Mouse (Mus musculus) kidney, adult 9 months (tissue): ENCODE measurements around the gene Cadps.

Source experiments
- DNase-seq: peaks from one replicate; pipeline ENCODE4 v3.0.0; 2022

The Cadps gene

GRCm38 (mm10) chr14:12377883-12378282 lies 445.0 kb downstream of the Cadps start:
- DNase-seq: no peak

GRCm38 (mm10) chr14:12377289-12377688 lies 445.6 kb downstream of the Cadps start:
- no peak for DNase-seq

DNA sequence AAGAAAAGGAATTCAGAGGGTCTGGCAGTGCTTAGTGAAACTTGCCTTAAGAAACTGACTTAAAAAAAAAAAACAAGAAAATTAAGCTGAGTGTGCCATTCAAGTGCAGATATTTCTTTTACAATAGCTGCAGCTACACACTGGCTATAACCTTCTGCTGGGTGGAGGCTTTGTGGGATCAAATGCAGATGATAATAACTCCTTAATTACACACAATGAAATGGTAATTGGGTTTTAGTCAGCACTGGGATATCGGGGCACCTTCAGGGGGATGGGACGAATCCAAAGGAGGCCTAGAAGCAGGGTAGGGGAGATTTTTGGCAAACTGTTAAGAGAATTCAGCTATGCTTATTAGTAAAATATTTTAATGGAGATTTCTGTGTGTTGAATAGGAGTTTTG lies 447.4 kb downstream of the Cadps start:
- no peak for DNase-seq

DNA sequence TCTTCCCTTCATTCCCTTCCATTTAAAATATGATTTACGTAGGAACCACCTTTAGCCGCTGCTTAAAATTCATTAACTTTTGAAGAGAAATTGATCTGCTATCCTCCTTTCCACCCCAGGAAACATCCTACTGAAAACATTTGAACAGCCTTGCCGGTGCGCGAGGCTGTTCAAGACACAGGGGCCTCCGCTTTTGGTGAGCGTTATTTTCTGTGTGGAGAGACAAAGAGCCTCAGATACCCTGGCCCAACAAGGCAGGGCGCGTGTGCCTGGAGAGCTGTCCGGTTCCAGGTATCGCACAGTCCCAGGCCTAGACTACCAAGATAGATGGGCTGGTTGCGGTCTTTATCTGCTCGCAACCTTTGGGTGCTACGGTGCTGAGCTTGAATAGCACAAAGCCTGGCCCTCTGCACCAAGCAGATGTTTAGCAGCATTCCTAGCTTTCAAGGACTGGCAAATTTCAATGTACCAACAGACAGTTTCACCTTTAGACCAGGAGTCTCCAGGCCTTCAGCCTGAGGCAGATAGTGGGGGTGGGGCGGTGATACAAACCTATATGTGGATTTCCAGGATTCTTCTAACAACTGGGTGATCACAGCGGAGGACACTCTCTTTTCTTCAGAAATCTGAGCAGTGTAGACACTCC lies 472.5 kb downstream of the Cadps start:
- no peak for DNase-seq

DNA sequence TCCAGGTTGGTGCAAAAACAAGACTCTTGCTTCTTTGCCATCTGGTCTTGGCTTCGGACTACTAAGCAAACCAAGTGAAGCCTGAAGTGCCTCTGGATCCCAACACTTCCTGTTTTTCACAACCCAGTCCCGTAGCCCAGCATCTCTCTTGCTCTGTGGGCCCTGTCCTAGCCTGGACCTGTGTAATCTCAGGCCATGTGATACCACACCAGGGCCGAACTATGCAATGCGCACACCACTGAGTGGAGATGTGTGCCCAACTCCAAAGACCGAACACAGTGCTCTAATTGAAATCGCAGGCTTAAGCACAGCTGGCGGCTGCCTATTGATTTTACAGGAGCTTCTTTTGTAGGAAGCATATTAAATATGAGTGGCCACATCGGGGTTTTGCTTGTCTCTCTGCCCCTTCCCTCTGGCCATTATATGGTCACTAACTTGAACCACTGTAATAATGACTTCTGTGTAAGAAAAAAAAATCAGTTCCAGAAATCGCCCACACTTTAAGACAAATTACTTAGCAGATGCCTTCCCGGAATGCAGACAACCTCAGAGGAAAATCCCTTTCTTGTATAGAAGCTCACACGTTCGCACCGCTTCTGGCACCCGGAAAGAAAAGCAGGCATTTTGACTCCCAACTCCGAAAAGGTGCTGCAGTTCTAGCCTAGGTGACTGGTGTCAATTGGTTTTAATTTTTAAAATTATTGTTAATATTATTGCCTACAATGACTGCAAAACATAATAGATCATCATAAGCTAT lies 473.4 kb downstream of the Cadps start:
- no peak for DNase-seq

DNA sequence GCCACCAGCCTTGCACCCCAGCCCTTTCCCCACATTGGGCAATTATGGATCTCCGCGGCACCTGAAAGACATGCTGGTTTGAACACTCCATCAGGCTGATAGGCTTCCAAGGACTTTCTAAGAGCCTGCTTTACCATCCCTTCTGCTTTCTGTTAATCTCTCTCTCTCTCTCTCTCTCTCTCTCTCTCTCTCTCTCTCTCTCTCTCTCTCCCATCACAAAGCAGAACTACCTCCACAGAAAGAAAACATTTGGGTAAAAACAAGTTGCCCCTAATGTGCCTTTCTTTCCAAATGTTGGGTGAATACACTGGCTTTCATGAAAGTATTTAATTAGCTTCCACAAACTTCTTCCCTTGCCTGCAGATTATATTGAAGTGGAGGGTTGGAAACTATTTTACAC lies 474.8 kb downstream of the Cadps start, which contains the start of gene Fezf2:
Gene Fezf2, minus strand, starts transcription at position 101 of the 400 bp plus-strand sequence.
- DNase-seq: no peak

DNA sequence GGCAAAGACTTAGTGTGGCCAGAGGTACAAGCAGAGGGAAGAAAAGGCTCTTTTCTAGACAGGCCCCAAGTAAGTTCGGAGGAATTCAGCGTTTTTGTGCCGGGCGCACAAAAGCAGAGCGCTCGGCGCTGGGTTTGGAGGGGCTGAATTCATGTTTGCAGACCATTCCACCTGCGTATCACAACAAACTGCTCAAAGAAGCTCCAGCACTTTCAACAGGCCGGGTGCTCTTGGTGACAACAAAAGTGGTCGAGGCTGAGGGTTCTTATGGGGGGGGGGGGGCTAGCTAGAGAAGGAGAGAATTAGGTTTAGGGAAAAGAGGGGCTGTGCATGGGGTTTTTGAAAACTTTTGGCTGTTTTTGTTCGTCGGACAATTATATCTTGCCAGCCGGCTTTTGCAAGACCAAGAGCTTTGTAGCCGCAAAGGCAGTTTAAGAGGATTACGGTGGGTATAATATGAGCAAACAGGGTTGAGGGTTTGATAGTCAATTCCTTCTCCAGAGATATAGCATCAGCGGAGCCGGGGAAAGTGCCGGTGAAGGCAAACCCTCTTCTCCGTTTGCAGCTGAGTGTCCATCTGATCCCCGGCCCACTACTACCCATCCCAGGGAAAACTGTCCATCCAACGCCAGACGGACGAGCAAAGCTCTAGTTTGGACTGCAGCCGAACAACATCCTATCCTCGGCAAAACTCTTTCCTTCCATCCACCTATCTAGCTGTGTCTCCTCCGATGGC lies 475.8 kb downstream of the Cadps start:
- no peak for DNase-seq

- DNase-seq: no peak
These were observed 476.6 kb downstream of the Cadps start for GRCm38 (mm10) chr14:12346011-12346864.

DNA sequence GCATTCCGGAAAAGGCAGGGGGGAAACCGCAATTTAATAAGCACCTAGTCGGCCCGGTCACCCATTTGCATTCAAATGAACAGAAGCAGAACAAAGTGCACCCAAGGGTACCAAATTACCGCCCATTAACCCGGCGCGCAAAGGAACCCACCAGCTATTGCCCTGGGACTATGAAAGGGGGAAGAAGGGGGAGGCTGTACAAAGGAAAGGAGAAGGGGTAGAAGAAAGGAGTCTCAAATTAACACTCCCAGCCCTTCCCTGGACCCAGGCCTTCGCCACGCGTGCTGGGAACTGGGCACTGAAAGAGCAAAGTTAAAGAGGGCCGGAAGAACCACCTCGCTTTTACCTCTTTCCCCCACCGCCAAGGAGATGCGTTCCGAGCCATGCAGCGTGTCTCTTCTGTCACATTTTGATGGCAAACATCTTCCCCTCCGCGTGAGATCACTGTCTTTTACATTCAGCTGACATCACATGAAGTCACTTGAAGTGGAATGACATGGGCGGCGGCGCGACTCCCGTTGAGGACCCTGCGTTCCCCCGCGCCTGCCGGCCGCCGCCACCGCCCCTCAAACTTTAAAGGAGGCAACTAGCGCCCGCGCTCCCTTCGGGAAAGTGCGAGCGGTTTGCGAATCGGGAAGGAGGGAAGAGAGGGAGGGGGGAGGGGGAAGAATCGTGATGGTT lies 477.5 kb downstream of the Cadps start:
- DNase-seq: no peak

- DNase-seq: no peak
These were observed 478.1 kb downstream of the Cadps start for GRCm38 (mm10) chr14:12344746-12345240.

- DNase-seq: peak; percentile 52
These were observed 478.7 kb downstream of the Cadps start for GRCm38 (mm10) chr14:12344061-12344745.

DNA sequence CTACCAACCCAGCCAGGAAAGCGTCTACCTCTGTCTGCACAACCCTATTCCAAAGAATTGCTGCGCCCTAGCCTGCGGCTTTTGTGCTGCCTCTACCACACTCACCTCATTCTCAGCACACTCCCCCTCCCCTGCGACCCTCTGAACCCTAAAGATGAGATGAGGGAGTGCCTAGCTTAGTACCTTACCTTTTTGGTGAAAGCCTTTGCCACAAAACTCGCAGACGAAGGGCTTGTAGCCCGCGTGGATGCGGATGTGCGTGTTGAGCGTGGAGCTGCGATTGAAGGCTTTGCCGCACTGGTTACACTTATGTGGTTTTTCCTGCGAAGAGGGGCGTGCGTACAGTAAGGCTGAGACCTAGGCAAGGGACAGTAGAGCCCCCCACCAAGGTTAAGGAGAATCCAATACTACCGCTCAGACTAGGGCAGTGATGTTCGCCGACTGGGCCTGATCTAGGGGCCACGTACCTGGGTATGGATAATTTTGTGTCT lies 479.4 kb downstream of the Cadps start:
- no peak for DNase-seq

- DNase-seq: no peak
These were observed 480.3 kb downstream of the Cadps start for GRCm38 (mm10) chr14:12342458-12343131.

GRCm38 (mm10) chr14:12341789-12342457 lies 481.0 kb downstream of the Cadps start:
- DNase-seq: no peak

DNA sequence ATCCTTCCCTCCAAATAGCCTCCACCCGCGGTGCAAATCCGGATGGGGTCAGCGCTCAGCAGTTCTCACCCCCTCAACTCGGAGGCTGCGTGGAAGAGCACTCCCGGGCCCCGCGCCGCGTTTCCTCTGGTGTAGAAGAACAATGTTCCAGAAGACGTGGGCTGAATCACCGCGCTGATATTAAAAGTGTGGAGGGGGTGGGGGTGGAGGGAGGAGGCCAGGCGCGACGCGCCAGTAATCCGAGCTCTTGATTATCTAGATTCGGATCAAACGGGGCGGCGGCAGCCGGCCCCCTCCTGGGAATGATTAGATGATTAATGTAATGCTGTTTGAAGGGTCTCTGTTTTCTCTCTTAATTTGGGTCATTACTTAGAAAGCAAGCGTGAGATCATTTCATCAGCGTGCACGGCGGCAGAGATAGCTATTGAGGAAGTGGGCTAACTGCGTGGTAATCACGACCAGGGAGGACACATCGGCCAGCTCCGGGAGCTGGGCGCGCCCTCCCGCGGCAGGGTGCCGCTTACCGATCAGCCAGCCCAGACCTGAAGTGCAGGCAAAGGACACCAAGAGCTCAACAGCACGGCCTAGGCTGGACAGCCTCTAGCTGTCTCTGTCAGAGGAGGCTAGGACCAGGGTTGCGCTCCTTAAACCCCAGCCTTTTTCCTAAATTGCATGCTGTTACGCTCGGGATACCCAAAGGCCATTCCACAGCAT lies 481.6 kb downstream of the Cadps start:
- DNase-seq: no peak

DNA sequence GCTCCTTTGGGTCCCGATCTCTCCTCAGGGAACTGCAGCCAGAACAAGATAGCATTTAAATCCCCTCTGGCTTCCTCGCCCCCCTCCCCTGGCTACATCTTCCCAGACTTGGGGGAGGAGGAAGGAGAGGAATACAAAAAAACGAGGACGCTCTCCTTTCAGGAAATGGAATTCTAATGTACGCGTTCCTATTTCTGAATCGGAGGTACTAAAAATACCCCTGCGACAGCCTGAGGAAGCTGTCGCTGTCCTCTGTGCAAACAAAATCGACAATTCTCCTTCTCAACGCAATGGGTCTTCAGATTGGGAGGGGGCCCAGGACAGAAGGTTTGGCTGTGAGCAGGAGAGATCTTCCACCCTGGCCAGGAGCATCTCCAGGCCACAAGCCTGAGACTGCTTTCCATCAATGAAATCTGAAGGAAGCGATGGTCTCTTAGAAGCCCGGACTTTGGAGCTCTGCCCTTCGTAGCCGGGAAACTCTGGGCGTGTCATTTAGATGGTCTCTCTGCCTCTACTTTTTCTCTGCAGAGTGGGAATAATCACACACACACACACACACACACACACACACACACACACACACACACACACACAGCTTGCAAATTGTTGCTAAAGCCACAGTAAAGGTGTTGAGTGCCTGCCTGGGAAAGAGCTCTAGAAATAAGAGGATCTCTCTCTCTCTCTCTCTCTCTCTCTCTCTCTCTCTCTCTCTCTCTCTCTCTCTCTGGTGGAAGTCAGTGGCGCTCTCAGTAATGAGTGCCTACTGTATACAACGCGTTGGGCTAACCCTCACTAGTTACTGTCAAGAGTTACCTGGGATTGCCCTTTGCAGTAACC lies 482.4 kb downstream of the Cadps start:
- DNase-seq: no peak

DNA sequence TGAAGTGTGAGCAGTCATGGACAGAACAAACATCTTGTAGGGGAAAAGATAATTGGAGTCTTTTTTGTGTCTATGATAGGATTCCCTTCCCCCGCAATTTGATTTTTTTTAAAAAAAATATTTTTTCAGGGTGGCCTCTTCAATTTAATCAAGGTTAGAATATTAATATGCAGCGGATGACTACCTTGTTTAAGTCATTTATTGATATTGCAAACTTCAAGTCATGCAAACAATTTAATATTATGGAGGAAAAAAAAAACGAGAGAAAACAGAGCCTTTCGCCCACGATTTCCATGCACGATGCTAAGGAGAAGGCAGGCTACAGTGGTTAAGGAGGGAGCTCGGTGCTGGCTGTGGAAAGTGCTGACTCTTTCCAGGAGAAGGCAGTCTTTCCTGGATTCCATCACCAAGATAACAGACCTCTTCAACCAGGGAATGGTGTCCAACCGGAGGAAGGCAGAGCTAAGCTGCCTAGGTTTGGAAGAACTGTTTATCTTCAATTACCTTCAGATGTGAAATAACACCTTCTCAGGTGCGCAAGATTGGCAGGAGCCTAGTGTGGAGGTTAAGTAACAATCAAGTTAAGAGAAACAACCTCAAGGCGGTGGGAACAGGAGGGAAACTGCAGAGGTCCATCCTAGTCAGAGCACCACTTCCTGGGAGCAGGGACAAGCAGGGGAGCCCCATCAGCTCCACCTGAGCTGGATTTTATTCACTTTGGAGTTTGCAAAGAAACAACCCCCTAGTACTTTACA lies 483.9 kb downstream of the Cadps start:
- DNase-seq: no peak
